Mouse (Mus musculus) forebrain, embryonic 16.5 days (tissue): Measurements from ENCODE around the gene Gpr50. TPM values are rescaled to one million over a fixed set of nuclear protein-coding genes. Genes with fewer than 3 reads are reported as not detected.

Experiments used
- ATAC-seq: fragments of 200-750 bp; cut with Nextera tagmentation; 2 replicates; pipeline ENCODE4 v1.8.0; 2017; ENCODE audit warnings: mild to moderate bottlenecking, moderate library complexity
- H3K27ac ChIP-seq: fragments of 300-500 bp; sonication (generic); 2 replicates; pipeline ENCODE4 v1.5.1; 2014; ENCODE audit warnings: low read length, control low read depth
- H3K27me3 ChIP-seq: fragments of 300-500 bp; sonication (generic); replicated peaks from 2 replicates; pipeline ENCODE4 v1.6.1; 2014; ENCODE audit warnings: low read length; ENCODE audit not compliant: control insufficient read depth, insufficient read depth
- H3K36me3 ChIP-seq: fragments of 300-500 bp; sonication (generic); 2 replicates; pipeline ENCODE4 v1.6.1; 2014; ENCODE audit not compliant: control insufficient read depth, insufficient read depth
- H3K4me1 ChIP-seq: fragments of 300-500 bp; sonication (generic); replicated peaks from 2 replicates; pipeline ENCODE4 v1.6.1; 2014; ENCODE audit warnings: low read length; ENCODE audit not compliant: control insufficient read depth, insufficient read depth
- H3K4me2 ChIP-seq: fragments of 300-500 bp; sonication (generic); 2 replicates; pipeline ENCODE4 v1.6.1; 2014; ENCODE audit warnings: mild to moderate bottlenecking, low read length, control low read depth
- H3K4me3 ChIP-seq: fragments of 300-500 bp; sonication (generic); replicated peaks from 2 replicates; pipeline ENCODE4 v1.5.1; 2014; ENCODE audit warnings: mild to moderate bottlenecking, low read length, control low read depth
- H3K9ac ChIP-seq: fragments of 300-500 bp; sonication (generic); replicated peaks from 2 replicates; pipeline ENCODE4 v1.6.1; 2014; ENCODE audit warnings: low read depth, low read length, control low read depth
- H3K9me3 ChIP-seq: fragments of 300-500 bp; sonication (generic); 2 replicates; pipeline ENCODE4 v1.6.1; 2016; ENCODE audit warnings: low read length; ENCODE audit not compliant: control insufficient read depth
- WGBS: fragments of 180-500 bp; shearing (Covaris S2); extraction: QIAGEN DNeasy Blood & Tissue Kit; methylation state at CpG from one replicate; pipeline ENCODE4 v1.1.7; 2014; 5-methylcytosine and 5-hydroxymethylcytosine counted together
- polyA plus RNA-seq: library from polyadenylated mRNA; unstranded; fragments of >200 nt; fragmentation: Nextera tagmentation; extraction: Ambion mirVana; gene quantifications from 2 replicates; pipeline ENCODE4 v1.2.1, GENCODE M21; 2015

Gene Gpr50
- polyA plus RNA-seq: 0.63 and 4.1 TPM in 2 replicates

- ATAC-seq: no peak
- Histone ChIP-seq H3K36me3 (no peaks in the 10 kb centered on the region), H3K9ac (peak within 1 kb of the TSS; percentile 23; the same call in 1 of the 2 replicates)
These were observed at the start of gene Gpr50 for GRCm38 (mm10) chrX:71663374-71663773. Gene Gpr50 (plus strand): TSS chrX:71663667.

GRCm38 (mm10) chrX:71622286-71622685, 41.2 kb upstream of the Gpr50 start:
- Histone ChIP-seq H3K36me3 (no peaks in the 10 kb centered on the region), H3K9ac (no peak overlapping the region), H3K27me3 (no peaks in the 10 kb centered on the region), H3K4me3 (no peak overlapping the region), H3K4me1 (no peaks in the 10 kb centered on the region), H3K9me3 (no peaks in the 10 kb centered on the region), H3K4me2 (no peak overlapping the region), H3K27ac (no peak overlapping the region)
- WGBS: 63% methylated on average over 1 of the region's 1 CpGs
- ATAC-seq: no peak

More at GRCm38 (mm10) chrX:71663374-71663773, at the start of gene Gpr50:
- Histone ChIP-seq H3K4me2 (peak within 1 kb of the TSS; percentile 57), H3K9me3 (peaks cover 6% of the 10 kb centered on the region), H3K27ac (no peak within 1 kb of the TSS), H3K27me3 (peaks cover 23% of the 10 kb centered on the region), H3K4me1 (peaks cover 2% of the 10 kb centered on the region; the same call in 1 of the 2 replicates), H3K4me3 (peak within 1 kb of the TSS; percentile 40)
- WGBS: 30% methylated on average over 9 of the region's 9 CpGs

DNA sequence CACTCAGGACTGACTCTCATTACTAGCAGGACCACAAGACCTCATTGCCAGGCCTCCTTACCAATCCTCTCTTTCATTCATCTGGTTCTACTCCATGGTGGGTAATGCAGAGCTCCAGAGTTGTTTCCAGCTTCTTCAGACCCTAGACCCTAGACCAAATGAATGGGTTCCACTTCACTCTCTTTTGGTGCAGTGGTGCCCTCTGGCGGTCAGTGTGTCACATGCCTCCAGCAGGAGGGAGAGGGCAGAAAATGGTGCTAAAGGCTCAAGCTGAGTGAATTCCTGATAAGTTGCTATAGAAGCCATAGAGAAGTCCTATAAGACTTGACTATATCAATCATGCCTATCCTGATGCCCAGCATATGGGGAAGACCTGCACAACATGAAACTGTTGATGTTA, 39.6 kb upstream of the Gpr50 start:
- Histone ChIP-seq H3K4me2 (no peak overlapping the region), H3K9ac (no peak overlapping the region), H3K36me3 (no peaks in the 10 kb centered on the region), H3K4me1 (no peaks in the 10 kb centered on the region), H3K4me3 (no peak overlapping the region), H3K27ac (no peak overlapping the region), H3K27me3 (no peaks in the 10 kb centered on the region), H3K9me3 (no peaks in the 10 kb centered on the region)
- ATAC-seq: no peak
- WGBS: 7% methylated on average over 1 of the region's 1 CpGs

GRCm38 (mm10) chrX:71628306-71628705, 35.2 kb upstream of the Gpr50 start:
- no peak for ATAC-seq
- WGBS: 12% methylated on average over 4 of the region's 4 CpGs

GRCm38 (mm10) chrX:71630709-71631108, 32.8 kb upstream of the Gpr50 start:
- Histone ChIP-seq H3K27me3 (no peaks in the 10 kb centered on the region), H3K36me3 (no peaks in the 10 kb centered on the region), H3K4me3 (no peak overlapping the region), H3K4me2 (no peak overlapping the region), H3K4me1 (no peaks in the 10 kb centered on the region), H3K9me3 (no peaks in the 10 kb centered on the region), H3K27ac (no peak overlapping the region), H3K9ac (no peak overlapping the region)
- WGBS: 46% methylated on average over 4 of the region's 4 CpGs
- ATAC-seq: no peak

More at GRCm38 (mm10) chrX:71628306-71628705, 35.2 kb upstream of the Gpr50 start:
- H3K4me2 ChIP-seq: no peak overlapping the region
- H3K27me3 ChIP-seq: no peaks in the 10 kb centered on the region
- H3K27ac ChIP-seq: no peak overlapping the region
- H3K4me3 ChIP-seq: no peak overlapping the region
- no peaks in the 10 kb centered on the region for H3K4me1 ChIP-seq
- no peak overlapping the region for H3K9ac ChIP-seq
- no peaks in the 10 kb centered on the region for H3K36me3 ChIP-seq
- H3K9me3 ChIP-seq: no peaks in the 10 kb centered on the region

GRCm38 (mm10) chrX:71631130-71631529, 32.3 kb upstream of the Gpr50 start:
- 80% methylated on average over 1 of the region's 1 CpGs for whole genome bisulfite sequencing
- Histone ChIP-seq H3K4me3 (no peak overlapping the region), H3K27ac (no peak overlapping the region), H3K36me3 (no peaks in the 10 kb centered on the region), H3K9ac (no peak overlapping the region), H3K9me3 (no peaks in the 10 kb centered on the region), H3K4me1 (no peaks in the 10 kb centered on the region), H3K4me2 (no peak overlapping the region), H3K27me3 (no peaks in the 10 kb centered on the region)
- no peak for ATAC-seq

- H3K36me3 ChIP-seq: no peaks in the 10 kb centered on the region
- no peak overlapping the region for H3K4me2 ChIP-seq
- no peak overlapping the region for H3K27ac ChIP-seq
- 2% methylated on average over 6 of the region's 6 CpGs for WGBS
- peaks cover 3% of the 10 kb centered on the region; the same call in 1 of the 2 replicates for H3K4me1 ChIP-seq
- H3K9ac ChIP-seq: no peak overlapping the region
- no peaks in the 10 kb centered on the region for H3K9me3 ChIP-seq
- no peaks in the 10 kb centered on the region for H3K27me3 ChIP-seq
- ATAC-seq: peak; percentile 41
- no peak overlapping the region for H3K4me3 ChIP-seq
These were observed 15.5 kb upstream of the Gpr50 start for GRCm38 (mm10) chrX:71647958-71648357.

DNA sequence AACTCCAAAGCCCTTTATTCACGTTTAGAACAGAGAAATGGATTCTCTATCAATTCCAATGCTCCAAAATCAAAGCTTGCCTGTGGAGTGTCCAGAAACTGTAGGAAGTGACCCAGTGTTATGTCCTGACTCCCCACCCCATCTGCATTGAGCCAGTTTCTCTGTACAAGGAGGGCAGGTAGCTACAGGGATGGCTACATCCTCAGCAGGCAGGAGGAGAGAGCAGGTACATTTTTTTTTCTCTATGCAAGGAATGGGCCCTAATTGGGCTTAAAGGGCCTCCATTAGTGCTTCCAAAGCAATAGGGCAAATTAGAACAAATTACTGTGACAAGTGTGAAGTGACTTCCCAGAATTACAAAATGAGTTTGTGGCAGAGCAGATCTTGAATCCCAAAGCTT, 15.0 kb upstream of the Gpr50 start:
- Histone ChIP-seq H3K27ac (no peak overlapping the region), H3K4me1 (peaks cover 3% of the 10 kb centered on the region; the same call in 1 of the 2 replicates), H3K9me3 (no peaks in the 10 kb centered on the region), H3K9ac (no peak overlapping the region), H3K4me3 (no peak overlapping the region), H3K4me2 (no peak overlapping the region), H3K36me3 (no peaks in the 10 kb centered on the region), H3K27me3 (no peaks in the 10 kb centered on the region)
- WGBS: 6% methylated on average over 1 of the region's 1 CpGs
- peak; percentile 45 for ATAC-seq

DNA sequence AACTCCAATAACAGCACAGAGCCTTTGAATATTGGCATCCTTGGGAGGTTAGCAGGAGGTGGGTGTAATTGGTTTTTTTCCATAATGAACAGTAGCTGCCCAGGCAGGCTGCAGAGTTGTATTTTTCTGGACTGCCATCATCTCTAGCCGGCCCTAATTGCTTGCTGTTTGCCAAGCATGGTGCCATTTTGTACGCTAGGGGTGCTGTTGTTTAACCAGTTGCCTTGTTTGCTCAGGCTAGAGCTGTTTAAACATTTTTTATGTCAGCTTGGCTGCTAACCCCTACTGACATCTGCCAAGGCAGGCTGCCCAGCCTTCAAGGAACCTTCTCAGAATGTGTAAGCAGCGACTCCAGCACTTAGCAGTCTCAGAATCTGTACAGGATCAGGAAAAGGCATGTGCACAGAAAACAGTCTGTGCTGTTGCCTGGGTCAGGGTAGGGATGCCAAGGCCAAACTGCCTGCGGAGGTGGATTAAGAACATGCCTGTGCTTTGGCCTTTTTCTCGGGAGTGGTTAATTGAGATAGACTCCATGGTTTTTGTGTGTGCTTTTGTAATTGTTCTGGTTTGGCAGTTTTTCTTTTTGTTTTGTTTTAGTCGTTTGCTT, 14.5 kb upstream of the Gpr50 start:
- Histone ChIP-seq H3K36me3 (no peaks in the 10 kb centered on the region), H3K4me1 (peaks cover 3% of the 10 kb centered on the region; the same call in 1 of the 2 replicates), H3K27me3 (no peaks in the 10 kb centered on the region), H3K4me2 (no peak overlapping the region), H3K9ac (no peak overlapping the region), H3K9me3 (no peaks in the 10 kb centered on the region), H3K27ac (no peak overlapping the region), H3K4me3 (no peak overlapping the region)
- peak; percentile 96 for ATAC-seq
- WGBS: 20% methylated on average over 6 of the region's 6 CpGs
